Mouse (Mus musculus): ENCODE data around the gene Hal.

Hal gene

DNA sequence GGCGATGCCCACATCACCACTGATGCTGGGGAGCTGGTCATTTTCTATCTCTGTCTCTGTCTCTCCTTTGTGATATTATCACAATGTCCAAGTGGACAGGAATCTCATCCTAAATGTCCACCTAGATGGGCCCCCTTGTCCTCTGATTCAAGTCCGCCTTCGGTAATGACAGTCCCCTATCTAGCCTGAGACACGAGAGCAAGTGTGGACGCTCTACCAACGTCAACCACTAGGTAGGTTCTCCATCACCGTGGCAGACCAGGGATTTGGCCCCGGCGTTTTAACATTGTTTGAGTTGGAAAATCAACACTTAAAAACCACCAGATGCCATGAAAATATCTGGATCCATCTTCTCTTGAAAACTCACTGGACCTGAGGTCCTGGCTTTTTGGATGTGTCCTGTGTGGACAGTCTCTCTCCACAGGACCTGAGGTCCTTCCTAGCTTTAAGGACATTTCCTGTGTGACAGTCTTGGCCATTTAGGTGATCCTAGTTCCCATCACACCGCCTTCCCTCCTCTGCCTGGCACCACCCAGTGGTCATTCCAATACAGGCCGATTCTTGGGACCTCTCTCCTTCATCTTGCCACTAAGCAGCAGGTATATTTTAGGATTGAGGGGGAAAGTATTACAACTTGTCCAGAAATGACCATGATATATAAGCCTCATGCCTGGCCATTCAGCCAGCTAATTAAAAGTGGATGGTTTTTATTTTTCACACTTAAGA lies 79.4 kb downstream of the Hal start:
- no peak for DNase-seq

DNA sequence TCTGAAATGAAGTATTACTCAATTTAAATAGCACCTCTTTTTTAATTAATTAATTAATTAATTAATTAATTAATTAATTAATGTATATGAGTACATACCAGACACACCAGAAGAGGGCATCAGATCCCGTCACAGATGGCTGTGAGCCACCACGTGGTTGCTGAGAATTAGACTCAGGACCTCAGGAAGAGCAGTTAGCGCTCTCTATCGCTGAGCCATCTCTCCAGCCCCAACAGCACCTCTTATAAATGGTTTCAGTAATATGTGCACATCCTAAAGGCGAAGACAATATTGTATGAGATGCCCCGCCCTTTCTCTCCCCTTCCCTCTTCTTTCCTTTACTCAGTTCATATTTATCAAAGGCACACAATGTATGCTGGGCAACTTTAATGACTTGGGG lies 80.1 kb downstream of the Hal start:
- DNase-seq, result no peak

Data from cerebellum, adult 18-20 months (tissue).